Mouse (Mus musculus) cortical plate, adult 2 months (tissue): ENCODE measurements at regions not wholly inside any gene's neighbourhood (a gene's known extent, or its start where the extent isn't known, plus 50 kb on each side); places are given as distances from the start of the nearest gene placed in this dataset.

Experiments used
- CTCF ChIP-seq: fragments of 200-500 bp; IDR thresholded peaks from 2 replicates; pipeline ENCODE4 v1.5.1; 2011; ENCODE audit warnings: mild to moderate bottlenecking, control low read depth, low read length; ENCODE audit not compliant: insufficient read depth; ENCODE audit errors: extremely low read depth
- POLR2A ChIP-seq: fragments of 200-500 bp; IDR thresholded peaks from 2 replicates; pipeline ENCODE4 v1.6.1; 2011; ENCODE audit warnings: mild to moderate bottlenecking, low read length, control low read depth; ENCODE audit not compliant: insufficient read depth; ENCODE audit errors: extremely low read depth

DNA sequence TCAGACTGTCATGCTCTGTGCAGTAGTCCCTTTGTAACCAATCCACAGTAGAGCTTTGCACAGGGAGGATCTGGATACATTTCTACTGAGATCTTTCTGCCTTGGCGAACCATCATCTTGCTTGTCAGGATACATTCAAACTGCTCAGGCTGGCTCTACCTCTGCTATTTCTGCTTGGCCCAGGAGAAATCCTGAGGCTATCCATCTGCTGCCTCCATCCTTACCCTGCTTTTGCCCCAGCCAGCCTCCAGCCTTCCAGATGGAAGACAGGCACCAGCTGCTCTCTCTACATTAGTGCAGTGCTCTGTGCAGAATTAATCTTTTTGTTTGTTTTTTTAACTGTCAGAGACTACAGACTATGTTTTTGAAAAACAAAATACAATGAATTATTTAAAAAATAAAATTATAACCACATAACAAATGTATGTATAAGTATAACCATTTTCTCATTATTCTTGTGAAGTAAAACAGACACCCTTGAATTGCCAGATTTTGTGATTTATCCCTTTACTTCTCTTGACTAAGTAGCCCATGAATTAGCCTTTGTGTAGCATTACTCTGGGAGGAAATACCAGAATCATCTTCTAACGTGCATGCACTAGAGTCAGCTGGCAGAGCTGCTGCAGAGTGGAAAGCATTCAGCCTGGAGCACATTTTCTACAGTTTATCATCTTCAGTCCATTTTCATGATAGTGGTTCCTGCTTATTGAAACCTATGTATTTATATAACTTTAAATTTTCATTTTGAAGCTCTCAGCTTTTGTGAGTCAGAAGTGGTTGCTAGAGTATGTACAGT is 565.6 kb downstream of the Gm597 start:
- no peak for TF ChIP-seq CTCF
- no peak for TF ChIP-seq POLR2A
